Mouse (Mus musculus) midbrain, embryonic 11.5 days (tissue): Measurements from ENCODE around the gene Spdya. TPM values are rescaled to one million over a fixed set of nuclear protein-coding genes. Genes with fewer than 3 reads are reported as not detected.
"Not testable (repeated sequence)": the region's sequence is repeated elsewhere in the genome, so short reads cannot be mapped to it uniquely, and the experiment has no call there.

ENCODE experiments used
- ATAC-seq: fragments of 200-750 bp; cut with Nextera tagmentation; 2 replicates; pipeline ENCODE4 v1.8.0; 2017; ENCODE audit warnings: moderate TSS enrichment, moderate library complexity; ENCODE audit not compliant: low FRiP score
- DNase-seq: peaks from one replicate; pipeline ENCODE4 v3.0.0; 2015; ENCODE audit warnings: low spot score; ENCODE audit errors: missing footprints
- H3K27ac ChIP-seq: fragments of 300-500 bp; sonication (generic); 2 replicates; pipeline ENCODE4 v1.5.1; 2014; ENCODE audit warnings: low read depth, low read length
- H3K27me3 ChIP-seq: fragments of 300-500 bp; sonication (generic); 2 replicates; pipeline ENCODE4 v1.6.1; 2014; ENCODE audit warnings: mild to moderate bottlenecking, low read length, moderate library complexity, mixed read lengths; ENCODE audit not compliant: control insufficient read depth, insufficient read depth
- H3K36me3 ChIP-seq: fragments of 300-500 bp; sonication (generic); 2 replicates; pipeline ENCODE4 v1.6.1; 2014; ENCODE audit warnings: mild to moderate bottlenecking, low read length, moderate library complexity, mixed read lengths; ENCODE audit not compliant: control insufficient read depth, insufficient read depth
- H3K4me1 ChIP-seq: fragments of 300-500 bp; sonication (generic); 2 replicates; pipeline ENCODE4 v1.6.1; 2014; ENCODE audit warnings: low read length; ENCODE audit not compliant: control insufficient read depth, insufficient read depth
- H3K4me2 ChIP-seq: fragments of 300-500 bp; sonication (generic); 2 replicates; pipeline ENCODE4 v1.6.1; 2014; ENCODE audit warnings: mild to moderate bottlenecking, moderate library complexity
- H3K4me3 ChIP-seq: fragments of 300-500 bp; sonication (generic); 2 replicates; pipeline ENCODE4 v1.5.1; 2014; ENCODE audit warnings: low read depth, low read length
- H3K9ac ChIP-seq: fragments of 300-500 bp; sonication (generic); 2 replicates; pipeline ENCODE4 v1.6.1; 2014; ENCODE audit warnings: low read length
- H3K9me3 ChIP-seq: fragments of 300-500 bp; sonication (generic); 2 replicates; pipeline ENCODE4 v1.6.1; 2016; ENCODE audit warnings: low read length; ENCODE audit not compliant: control insufficient read depth
- WGBS: fragments of 180-500 bp; shearing (Covaris S2); extraction: QIAGEN DNeasy Blood & Tissue Kit; methylation state at CpG from one replicate; pipeline ENCODE4 v1.1.7; 2014; 5-methylcytosine and 5-hydroxymethylcytosine counted together
- polyA plus RNA-seq: library from polyadenylated mRNA; unstranded; fragments of >200 nt; fragmentation: Nextera tagmentation; extraction: Ambion mirVana; gene quantifications from 2 replicates; pipeline ENCODE4 v1.2.1, GENCODE M21; 2014

The Spdya gene
- 1.6 and 1.7 TPM in 2 replicates for polyA plus RNA-seq

- H3K4me1 ChIP-seq, result peaks cover 4% of the 10 kb centered on the region
- under 1% methylated on average over 71 of the region's 78 CpGs for WGBS
- H3K27ac ChIP-seq, result no peak within 1 kb of the TSS
- H3K27me3 ChIP-seq, result peaks cover 15% of the 10 kb centered on the region
- peak; percentile 97 for ATAC-seq
- H3K9ac ChIP-seq, result peak within 1 kb of the TSS; percentile 90
- no peaks in the 10 kb centered on the region for H3K9me3 ChIP-seq
- no peaks in the 10 kb centered on the region for H3K36me3 ChIP-seq
- peak within 1 kb of the TSS; percentile 69 for H3K4me3 ChIP-seq
- peak within 1 kb of the TSS; percentile 98 for H3K4me2 ChIP-seq
- peak; percentile 98 for DNase-seq
These were observed at the start of gene Spdya for GRCm38 (mm10) chr17:71551757-71552451. Gene Spdya, plus strand, starts transcription at chr17:71552061.

DNA sequence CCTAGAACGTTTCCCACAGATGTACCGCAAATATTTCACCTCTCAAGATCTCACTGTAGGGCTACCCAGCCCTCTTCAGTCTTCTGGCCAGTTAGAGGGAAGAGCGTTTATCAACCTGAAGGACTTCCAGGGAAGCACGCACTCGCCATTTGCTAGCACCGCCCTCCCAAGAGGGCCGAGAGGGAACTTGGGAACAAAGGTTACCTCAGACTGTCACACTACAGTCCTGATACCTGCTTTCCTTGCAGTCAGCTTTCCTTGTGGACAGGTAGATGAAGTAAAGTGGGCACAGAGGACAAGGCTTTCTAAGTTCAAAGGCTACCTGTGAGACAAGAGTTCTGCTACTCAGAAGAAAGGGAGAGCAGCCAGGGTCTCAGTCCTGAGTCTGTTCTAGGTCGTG lies 45.0 kb upstream of the Spdya start:
- no peak overlapping the region for H3K4me3 ChIP-seq
- ATAC-seq, result no peak
- peaks cover 8% of the 10 kb centered on the region; the same call in 1 of the 2 replicates for H3K36me3 ChIP-seq
- 92% methylated on average over 8 of the region's 8 CpGs for WGBS
- no peak overlapping the region for H3K4me2 ChIP-seq
- no peak overlapping the region for H3K27ac ChIP-seq
- DNase-seq, result no peak
- H3K9me3 ChIP-seq, result no peaks in the 10 kb centered on the region
- no peaks in the 10 kb centered on the region for H3K4me1 ChIP-seq
- no peaks in the 10 kb centered on the region for H3K27me3 ChIP-seq
- no peak overlapping the region for H3K9ac ChIP-seq

GRCm38 (mm10) chr17:71510297-71510696 lies 41.6 kb upstream of the Spdya start:
- 98% methylated on average over 11 of the region's 11 CpGs for WGBS
- no peak for DNase-seq
- Histone ChIP-seq H3K4me2 (no peak overlapping the region), H3K27me3 (no peaks in the 10 kb centered on the region), H3K36me3 (peaks cover 5% of the 10 kb centered on the region; the same call in 1 of the 2 replicates), H3K9ac (no peak overlapping the region), H3K4me3 (no peak overlapping the region), H3K4me1 (no peaks in the 10 kb centered on the region), H3K27ac (no peak overlapping the region), H3K9me3 (no peaks in the 10 kb centered on the region)
- no peak for ATAC-seq

DNA sequence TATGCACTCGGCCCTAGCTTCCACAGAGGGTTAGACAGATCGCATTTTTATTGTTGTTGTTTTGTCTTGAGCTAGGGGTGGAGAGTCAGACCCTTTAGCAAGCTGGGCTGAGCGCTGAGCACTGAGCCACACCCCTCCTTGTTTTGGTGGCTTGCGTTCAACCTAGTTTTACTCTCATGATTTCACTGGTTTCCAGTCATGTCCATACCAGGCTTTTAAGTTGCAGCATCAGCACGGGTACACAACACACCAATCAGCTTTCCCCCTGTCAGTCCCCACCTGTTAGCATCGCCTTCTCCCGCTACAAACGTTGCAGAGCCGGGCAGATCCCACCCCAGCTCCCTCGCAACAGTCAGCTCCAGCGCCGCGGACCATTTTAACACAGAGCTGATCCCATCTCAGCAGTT lies 25.6 kb upstream of the Spdya start:
- Histone ChIP-seq H3K4me2 (peak overlapping the region; percentile 58), H3K27ac (peak overlapping the region; percentile 97), H3K9me3 (no peaks in the 10 kb centered on the region), H3K27me3 (no peaks in the 10 kb centered on the region), H3K9ac (peak overlapping the region; percentile 76), H3K36me3 (no peaks in the 10 kb centered on the region), H3K4me3 (peak overlapping the region; percentile 68), H3K4me1 (peaks cover 9% of the 10 kb centered on the region)
- ATAC-seq, result peak; percentile 13
- DNase-seq, result peak; percentile 92
- WGBS, result under 1% methylated on average over 13 of the region's 13 CpGs

- H3K27ac ChIP-seq, result peak within 1 kb of the TSS; percentile 97
- peak within 1 kb of the TSS; percentile 76 for H3K9ac ChIP-seq
- H3K4me3 ChIP-seq, result peak within 1 kb of the TSS; percentile 68
- H3K9me3 ChIP-seq, result no peaks in the 10 kb centered on the region
- WGBS, result under 1% methylated on average over 66 of the region's 66 CpGs
- peaks cover 9% of the 10 kb centered on the region for H3K4me1 ChIP-seq
- H3K4me2 ChIP-seq, result peak within 1 kb of the TSS; percentile 58
- H3K27me3 ChIP-seq, result no peaks in the 10 kb centered on the region
- DNase-seq, result peak; percentile 99
- no peaks in the 10 kb centered on the region for H3K36me3 ChIP-seq
- ATAC-seq, result peak; percentile 99
These were observed 24.9 kb upstream of the Spdya start, which contains the start of gene Ndc80 for GRCm38 (mm10) chr17:71526711-71527564. Gene Ndc80, minus strand, starts transcription at chr17:71526857.

GRCm38 (mm10) chr17:71528042-71528441 lies 23.8 kb upstream of the Spdya start:
- no peaks in the 10 kb centered on the region for H3K36me3 ChIP-seq
- H3K27me3 ChIP-seq, result no peaks in the 10 kb centered on the region
- H3K4me2 ChIP-seq, result no peak overlapping the region
- peaks cover 9% of the 10 kb centered on the region for H3K4me1 ChIP-seq
- no peaks in the 10 kb centered on the region for H3K9me3 ChIP-seq
- no peak for DNase-seq
- no peak for ATAC-seq
- H3K27ac ChIP-seq, result no peak overlapping the region
- no peak overlapping the region for H3K4me3 ChIP-seq
- no peak overlapping the region for H3K9ac ChIP-seq

- not testable (repeated sequence) for H3K4me1 ChIP-seq, H3K27me3 ChIP-seq, H3K4me3 ChIP-seq, DNase-seq, H3K27ac ChIP-seq, H3K9ac ChIP-seq, ATAC-seq, H3K4me2 ChIP-seq, H3K9me3 ChIP-seq, H3K36me3 ChIP-seq
- 85% methylated on average over 1 of the region's 1 CpGs for WGBS
These were observed 16.3 kb upstream of the Spdya start for GRCm38 (mm10) chr17:71535595-71535994.

- Histone ChIP-seq H3K27me3 (no peaks in the 10 kb centered on the region), H3K27ac (no peak overlapping the region), H3K4me3 (no peak overlapping the region), H3K4me2 (no peak overlapping the region), H3K4me1 (no peaks in the 10 kb centered on the region), H3K9me3 (no peaks in the 10 kb centered on the region), H3K9ac (no peak overlapping the region), H3K36me3 (no peaks in the 10 kb centered on the region)
- 89% methylated on average over 3 of the region's 3 CpGs for WGBS
- ATAC-seq (no peak), DNase-seq (no peak)
These were observed 14.7 kb upstream of the Spdya start for GRCm38 (mm10) chr17:71537164-71537563.

DNA sequence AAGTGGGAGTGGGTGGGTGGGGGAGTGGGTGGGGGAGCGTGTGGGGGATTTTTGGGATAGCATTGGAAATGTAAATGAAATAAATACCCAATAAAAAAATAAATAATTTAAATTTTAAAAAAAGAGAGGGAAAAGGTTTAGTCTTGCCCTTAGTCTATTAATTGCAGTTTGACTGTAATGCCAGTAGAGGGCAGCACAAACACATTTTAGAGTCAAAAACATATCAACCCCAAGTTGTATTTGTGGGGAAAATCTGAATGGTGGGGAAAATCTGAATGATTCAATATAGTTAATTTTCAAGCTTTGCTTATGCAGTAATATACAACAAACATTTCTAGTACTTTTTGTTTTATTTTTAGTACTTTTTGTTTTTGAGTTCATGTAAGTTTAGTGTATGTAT lies 3.3 kb upstream of the Spdya start:
- no peak overlapping the region for H3K27ac ChIP-seq
- ATAC-seq (no peak), DNase-seq (peak; percentile 89)
- H3K4me3 ChIP-seq, result no peak overlapping the region
- no peak overlapping the region for H3K4me2 ChIP-seq
- no peaks in the 10 kb centered on the region for H3K9me3 ChIP-seq
- H3K27me3 ChIP-seq, result peaks cover 13% of the 10 kb centered on the region
- H3K36me3 ChIP-seq, result no peaks in the 10 kb centered on the region
- H3K9ac ChIP-seq, result no peak overlapping the region
- WGBS, result 0% methylated on average over 1 of the region's 1 CpGs
- H3K4me1 ChIP-seq, result peaks cover 4% of the 10 kb centered on the region
